Mouse (Mus musculus) forebrain, postnatal 0 days (tissue): ENCODE data around the gene Bmp10. TPM values are rescaled to one million over a fixed set of nuclear protein-coding genes. Genes with fewer than 3 reads are reported as not detected.
A peak's percentile ranks its signal among the peaks of the same experiment; 100 is the strongest.

Source experiments
- ATAC-seq: fragments of 200-750 bp; cut with Nextera tagmentation; 2 replicates; pipeline ENCODE4 v1.8.0; 2017; ENCODE audit warnings: mild to moderate bottlenecking, moderate library complexity
- DNase-seq: peaks from one replicate; pipeline ENCODE4 v3.0.0-alpha.2; 2015
- H3K27ac ChIP-seq: fragments of 300-500 bp; sonication (generic); 2 replicates; pipeline ENCODE4 v1.5.1; 2014; ENCODE audit warnings: low read depth, mild to moderate bottlenecking, antibody characterized with exemption, low read length, moderate library complexity, mixed read lengths
- H3K27me3 ChIP-seq: fragments of 300-500 bp; sonication (generic); 2 replicates; pipeline ENCODE4 v1.6.1; 2014; ENCODE audit warnings: mild to moderate bottlenecking, low read length, mixed read lengths; ENCODE audit not compliant: insufficient read depth
- H3K36me3 ChIP-seq: fragments of 300-500 bp; sonication (generic); 2 replicates; pipeline ENCODE4 v1.6.1; 2014; ENCODE audit warnings: mild to moderate bottlenecking, moderate library complexity; ENCODE audit not compliant: insufficient read depth
- H3K4me1 ChIP-seq: fragments of 300-500 bp; sonication (generic); 2 replicates; pipeline ENCODE4 v1.6.1; 2014; ENCODE audit warnings: antibody characterized with exemption; ENCODE audit not compliant: insufficient read depth
- H3K4me2 ChIP-seq: fragments of 300-500 bp; sonication (generic); 2 replicates; pipeline ENCODE4 v1.6.1; 2014; ENCODE audit warnings: low read depth, mild to moderate bottlenecking, moderate library complexity
- H3K4me3 ChIP-seq: fragments of 300-500 bp; sonication (generic); 2 replicates; pipeline ENCODE4 v1.5.1; 2014; ENCODE audit warnings: low read depth, low read length, mixed read lengths
- H3K9ac ChIP-seq: fragments of 300-500 bp; sonication (generic); 2 replicates; pipeline ENCODE4 v1.6.1; 2014; ENCODE audit warnings: mild to moderate bottlenecking
- H3K9me3 ChIP-seq: fragments of 300-500 bp; sonication (generic); 2 replicates; pipeline ENCODE4 v1.6.1; 2016; ENCODE audit warnings: low read length
- CTCF ChIP-seq: sonication (generic); IDR thresholded peaks from 2 replicates; pipeline ENCODE4 v1.5.1; 2016; ENCODE audit warnings: antibody characterized with exemption, control low read depth, low read depth
- WGBS: fragments of 180-500 bp; shearing (Covaris S2); extraction: QIAGEN DNeasy Blood & Tissue Kit; methylation state at CpG from one replicate; pipeline ENCODE4 v1.1.7; 2014; 5-methylcytosine and 5-hydroxymethylcytosine counted together
- polyA plus RNA-seq: library from polyadenylated mRNA; unstranded; fragments of >200 nt; fragmentation: Nextera tagmentation; extraction: Ambion mirVana; gene quantifications from 2 replicates; pipeline ENCODE4 v1.2.1, GENCODE M21; 2015
- total RNA-seq: library from RNA; depleted of rRNA; stranded (reverse); fragments of >200 nt; gene quantifications from 2 replicates; pipeline ENCODE4 v1.2.3, GENCODE M21; 2014

Gene Bmp10
- total and polyA plus RNA-seq, 2 experiments from 2014 or later = not detected

DNA sequence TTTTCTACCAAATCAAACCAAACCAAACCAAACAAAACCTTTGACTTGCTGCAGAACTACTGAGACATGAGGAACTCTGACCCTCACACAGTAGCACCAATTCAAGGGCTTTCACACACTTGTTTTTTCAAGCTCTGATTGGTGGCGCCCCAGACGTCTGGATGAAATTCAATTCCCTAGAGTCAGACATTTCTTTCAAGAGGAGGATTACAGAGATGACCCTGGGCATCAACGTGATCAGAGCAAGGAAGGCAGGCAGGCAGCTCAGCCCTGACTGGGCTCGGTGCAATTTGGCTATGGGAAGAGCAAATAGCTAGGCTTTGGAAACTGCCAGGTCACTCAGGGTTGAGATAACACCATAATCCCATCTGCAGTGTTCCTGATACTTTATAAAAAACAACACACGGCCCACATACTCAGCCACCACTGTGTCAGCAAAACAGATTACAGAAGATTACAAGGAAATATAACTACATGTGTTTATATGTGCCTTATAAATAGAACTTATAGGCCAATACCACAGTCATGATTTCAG lies 39.3 kb upstream of the Bmp10 start:
- no peak overlapping the region for H3K9ac ChIP-seq
- ATAC-seq = no peak
- TF ChIP-seq CTCF = no peak
- no peaks in the 10 kb centered on the region for H3K36me3 ChIP-seq
- WGBS = 42% methylated on average over 5 of the region's 5 CpGs
- no peaks in the 10 kb centered on the region for H3K9me3 ChIP-seq
- no peak overlapping the region for H3K27ac ChIP-seq
- 0 out of 2 replicates have a peak, but pooled peaks cover 2% of the 10 kb centered on the region for H3K27me3 ChIP-seq
- no peaks in the 10 kb centered on the region for H3K4me1 ChIP-seq
- DNase-seq = no peak
- no peak overlapping the region for H3K4me3 ChIP-seq
- no peak overlapping the region for H3K4me2 ChIP-seq

DNA sequence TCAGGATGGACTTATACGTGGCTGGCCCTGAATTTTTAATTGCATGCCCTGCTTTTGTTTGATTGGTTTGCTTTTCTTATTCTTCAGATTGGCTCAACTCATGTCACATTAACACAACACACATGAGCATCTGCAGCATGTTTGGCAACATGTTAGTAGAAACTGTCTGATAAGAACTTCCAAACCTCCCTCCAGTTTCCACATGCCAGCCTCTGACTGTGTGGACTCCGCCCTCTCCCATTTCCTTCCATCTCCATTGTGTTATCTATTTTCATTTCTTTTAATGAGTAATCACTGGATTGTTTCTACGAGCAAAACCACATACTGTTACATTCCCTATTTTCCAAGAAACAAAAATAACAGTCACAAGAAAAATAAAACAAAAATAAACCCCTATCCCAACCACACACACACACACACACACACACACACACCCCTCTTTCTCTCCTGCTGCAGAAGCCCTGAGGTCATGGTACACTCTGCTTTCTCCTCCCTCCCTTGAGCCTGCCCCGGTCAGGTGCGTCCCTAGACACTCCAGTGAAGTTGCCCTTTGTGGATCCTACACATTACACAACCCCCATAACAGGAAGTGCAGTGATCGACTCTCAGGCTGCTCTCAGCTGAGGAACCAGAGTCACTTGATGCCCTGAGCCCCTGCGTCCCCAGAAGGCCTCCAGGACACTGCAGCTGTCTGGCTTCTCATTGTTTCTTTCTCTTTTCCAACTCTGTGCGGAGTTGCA lies 35.2 kb upstream of the Bmp10 start:
- 68% methylated on average over 8 of the region's 8 CpGs for WGBS
- no peak overlapping the region for H3K4me2 ChIP-seq
- DNase-seq (no peak), ATAC-seq (no peak)
- no peak overlapping the region for H3K4me3 ChIP-seq
- no peaks in the 10 kb centered on the region for H3K27me3 ChIP-seq
- no peak for TF ChIP-seq CTCF
- H3K9ac ChIP-seq = no peak overlapping the region
- no peak overlapping the region for H3K27ac ChIP-seq
- H3K4me1 ChIP-seq = no peaks in the 10 kb centered on the region
- H3K9me3 ChIP-seq = no peaks in the 10 kb centered on the region
- H3K36me3 ChIP-seq = no peaks in the 10 kb centered on the region

DNA sequence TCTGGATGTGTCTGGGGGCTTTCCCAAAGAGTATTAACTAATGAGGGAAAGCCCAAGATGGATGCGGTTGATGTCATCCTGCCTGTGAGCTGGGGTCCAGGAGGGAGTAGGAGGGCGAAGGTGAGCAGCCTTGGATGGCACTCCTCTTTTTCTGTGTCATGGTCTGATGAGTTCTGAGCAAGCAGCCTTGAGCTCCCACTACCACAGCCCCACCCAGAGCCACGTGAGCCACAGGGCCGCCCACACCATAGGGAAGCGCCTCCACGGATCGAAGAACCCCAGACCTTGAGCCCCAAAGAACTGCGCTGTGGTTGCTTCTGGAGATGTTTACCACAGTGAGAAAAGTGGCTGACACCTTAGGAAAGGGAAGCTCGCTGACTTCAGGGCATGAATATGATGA lies 34.0 kb upstream of the Bmp10 start:
- H3K4me1 ChIP-seq = no peaks in the 10 kb centered on the region
- H3K27me3 ChIP-seq = no peaks in the 10 kb centered on the region
- H3K36me3 ChIP-seq = no peaks in the 10 kb centered on the region
- no peak for DNase-seq
- TF ChIP-seq CTCF = no peak
- no peak overlapping the region for H3K4me3 ChIP-seq
- no peak overlapping the region for H3K4me2 ChIP-seq
- no peak overlapping the region for H3K9ac ChIP-seq
- no peak for ATAC-seq
- H3K27ac ChIP-seq = no peak overlapping the region
- WGBS = 90% methylated on average over 9 of the region's 9 CpGs
- no peaks in the 10 kb centered on the region for H3K9me3 ChIP-seq

DNA sequence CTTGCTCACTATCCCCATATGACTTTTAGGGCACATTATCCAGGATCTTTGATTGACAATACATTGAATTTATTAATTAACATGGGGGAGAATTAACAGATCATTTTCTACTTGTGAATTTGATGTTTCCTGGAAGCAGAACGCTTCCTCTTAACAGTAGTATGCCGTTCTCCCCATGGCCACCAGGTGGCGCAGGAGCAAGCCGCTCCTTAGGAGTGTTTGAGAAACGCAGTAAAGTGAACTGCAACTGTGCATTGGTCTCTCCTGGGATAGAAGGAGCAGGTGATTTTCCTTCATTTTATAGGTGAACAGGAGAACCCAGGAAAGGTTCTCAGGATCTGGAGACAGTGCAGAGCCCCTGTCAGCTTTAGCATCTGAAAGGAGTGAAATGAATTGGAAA lies 29.7 kb upstream of the Bmp10 start:
- Histone ChIP-seq H3K27ac (no peak overlapping the region), H3K4me1 (no peaks in the 10 kb centered on the region), H3K36me3 (no peaks in the 10 kb centered on the region), H3K9me3 (no peaks in the 10 kb centered on the region), H3K9ac (no peak overlapping the region), H3K27me3 (no peaks in the 10 kb centered on the region), H3K4me2 (no peak overlapping the region), H3K4me3 (no peak overlapping the region)
- DNase-seq (peak; percentile 88), ATAC-seq (peak; percentile 76)
- peak; percentile 97 for TF ChIP-seq CTCF
- 3% methylated on average over 5 of the region's 5 CpGs for WGBS

DNA sequence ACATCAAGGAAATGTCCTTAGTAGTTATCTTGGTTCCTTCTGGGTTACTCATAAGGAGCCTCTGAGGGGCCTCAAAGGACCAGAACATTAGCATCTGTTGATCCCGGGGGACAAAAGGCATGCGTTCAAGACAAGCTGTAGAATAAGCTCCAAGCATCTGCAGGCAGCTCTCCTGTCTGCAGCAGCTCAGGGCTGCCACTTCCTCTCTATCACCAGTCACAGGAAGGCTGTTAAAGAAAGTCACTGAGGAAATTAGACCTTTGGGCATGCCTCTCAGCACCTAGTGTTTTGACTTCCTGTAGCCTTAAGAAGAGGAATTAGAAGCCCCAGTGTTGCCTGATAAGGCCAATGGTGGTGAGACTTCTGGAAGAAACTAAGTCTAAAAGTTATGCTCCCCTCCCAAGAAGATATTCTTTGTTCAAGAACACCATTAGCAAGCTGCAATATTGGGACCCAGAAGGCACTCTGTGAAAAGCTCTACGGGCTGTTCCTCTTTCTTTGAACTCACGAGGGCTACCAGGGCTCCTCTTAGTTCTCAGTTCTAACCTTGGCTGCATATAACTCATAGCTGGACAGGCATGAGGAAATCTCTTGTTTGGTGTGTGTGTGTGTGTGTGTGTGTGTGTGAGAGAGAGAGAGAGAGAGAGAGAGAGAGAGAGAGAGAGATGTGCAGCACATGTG lies 28.8 kb upstream of the Bmp10 start:
- no peaks in the 10 kb centered on the region for H3K4me1 ChIP-seq
- H3K4me3 ChIP-seq = no peak overlapping the region
- ATAC-seq (no peak), DNase-seq (no peak)
- H3K9ac ChIP-seq = no peak overlapping the region
- H3K27ac ChIP-seq = no peak overlapping the region
- no peaks in the 10 kb centered on the region for H3K9me3 ChIP-seq
- no peaks in the 10 kb centered on the region for H3K36me3 ChIP-seq
- H3K4me2 ChIP-seq = no peak overlapping the region
- 64% methylated on average over 4 of the region's 4 CpGs for whole genome bisulfite sequencing
- H3K27me3 ChIP-seq = no peaks in the 10 kb centered on the region
- TF ChIP-seq CTCF = no peak

DNA sequence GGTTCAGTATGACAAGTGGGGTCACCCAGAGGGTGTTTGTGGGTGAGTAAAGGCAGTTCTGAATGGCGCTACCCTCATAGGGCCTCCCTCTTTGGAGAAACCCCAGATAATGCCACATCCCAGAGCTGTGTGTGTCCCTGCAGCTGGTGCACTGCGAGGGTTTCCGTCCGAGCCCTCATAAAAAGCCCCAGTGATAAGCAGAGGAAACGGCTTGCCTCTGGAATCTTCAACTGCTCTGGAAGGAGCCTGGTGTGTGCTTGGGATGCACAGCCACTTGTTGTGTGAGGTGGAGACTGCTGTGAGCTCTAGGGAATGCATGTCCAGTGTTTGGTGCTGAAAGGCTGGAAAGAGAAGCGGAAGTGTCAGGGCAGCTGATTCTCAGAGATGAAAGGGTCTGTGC lies 27.3 kb upstream of the Bmp10 start:
- no peaks in the 10 kb centered on the region for H3K4me1 ChIP-seq
- no peak for DNase-seq
- no peaks in the 10 kb centered on the region for H3K36me3 ChIP-seq
- no peaks in the 10 kb centered on the region for H3K27me3 ChIP-seq
- H3K27ac ChIP-seq = no peak overlapping the region
- no peak overlapping the region for H3K4me2 ChIP-seq
- no peak for TF ChIP-seq CTCF
- H3K4me3 ChIP-seq = no peak overlapping the region
- H3K9me3 ChIP-seq = no peaks in the 10 kb centered on the region
- no peak overlapping the region for H3K9ac ChIP-seq
- 81% methylated on average over 6 of the region's 6 CpGs for WGBS
- ATAC-seq = no peak

DNA sequence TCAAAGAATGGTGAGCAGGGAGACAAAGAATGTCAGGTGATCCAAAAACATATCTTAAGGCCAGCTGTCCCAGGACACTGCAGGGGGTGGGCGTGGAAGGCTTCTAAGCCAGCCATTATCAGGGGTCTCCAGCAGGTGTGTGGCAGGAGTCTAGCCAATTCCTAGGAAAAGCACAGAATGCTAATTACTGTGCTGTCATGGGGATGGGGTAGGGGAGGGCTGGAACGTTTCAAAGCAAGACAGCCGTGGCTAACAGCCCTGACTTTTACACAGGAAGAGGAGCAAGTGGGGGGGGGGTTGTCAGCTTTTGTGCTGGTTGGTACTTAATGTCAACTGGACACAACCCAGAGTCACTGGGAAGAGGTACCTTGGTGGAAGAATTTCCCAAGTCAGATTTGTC lies 16.8 kb upstream of the Bmp10 start:
- Histone ChIP-seq H3K36me3 (no peaks in the 10 kb centered on the region), H3K27me3 (no peaks in the 10 kb centered on the region), H3K4me2 (no peak overlapping the region), H3K9me3 (no peaks in the 10 kb centered on the region), H3K27ac (no peak overlapping the region), H3K9ac (no peak overlapping the region), H3K4me1 (no peaks in the 10 kb centered on the region), H3K4me3 (no peak overlapping the region)
- WGBS = 35% methylated on average over 3 of the region's 3 CpGs
- no peak for TF ChIP-seq CTCF
- ATAC-seq = no peak
- DNase-seq = no peak
